Mouse (Mus musculus) myocyte (in vitro differentiated cells): ENCODE data around the gene Dmrtc2. TPM values are rescaled to one million over a fixed set of nuclear protein-coding genes. Genes with fewer than 3 reads are reported as not detected.

ENCODE experiments used
- H3K27me3 ChIP-seq: one replicate; pipeline ENCODE4 v1.6.1; 2011; ENCODE audit not compliant: control insufficient read depth, insufficient read depth, insufficient read length
- H3K36me3 ChIP-seq: one replicate; pipeline ENCODE4 v1.6.1; 2011; ENCODE audit not compliant: control insufficient read depth, insufficient read depth
- H3K4me2 ChIP-seq: one replicate; pipeline ENCODE4 v1.6.1; 2011; ENCODE audit warnings: low read depth, control low read depth
- H3K4me3 ChIP-seq: one replicate; pipeline ENCODE4 v1.5.1; 2011; ENCODE audit warnings: mild to moderate bottlenecking, control low read depth, moderate library complexity
- H3K79me2 ChIP-seq: one replicate; pipeline ENCODE4 v1.6.1; 2011; ENCODE audit not compliant: control insufficient read depth, insufficient read depth
- H3ac ChIP-seq: one replicate; pipeline ENCODE4 v1.6.1; 2011; ENCODE audit not compliant: control insufficient read depth, insufficient read length
- CEBPB ChIP-seq: IDR thresholded peaks from 2 replicates; pipeline ENCODE4 v1.6.1; 2011; ENCODE audit warnings: mild to moderate bottlenecking, moderate library complexity; ENCODE audit not compliant: poor library complexity, insufficient read depth, severe bottlenecking
- E2F4 ChIP-seq: IDR thresholded peaks from one replicate; pipeline ENCODE4 v1.6.1; 2011; ENCODE audit warnings: mild to moderate bottlenecking, control low read depth, moderate library complexity; ENCODE audit not compliant: insufficient read depth
- MAX ChIP-seq: IDR thresholded peaks from one replicate; pipeline ENCODE4 v1.6.1; 2011; ENCODE audit warnings: low read depth, mild to moderate bottlenecking, control low read depth
- MYOD1 ChIP-seq, 3 experiments: IDR thresholded peaks; one replicate each; pipeline ENCODE4 v1.6.1; 2011; ENCODE audit warnings: control low read depth in 2 of 3, low read depth in 2 of 3, mild to moderate bottlenecking in 2 of 3, moderate library complexity in 1 of 3; ENCODE audit not compliant: insufficient read length in 2 of 3, control insufficient read depth in 1 of 3
- MYOG ChIP-seq, 3 experiments: IDR thresholded peaks; one replicate each; pipeline ENCODE4 v1.6.1; 2011; ENCODE audit warnings: control low read depth in 2 of 3, low read depth in 2 of 3, mild to moderate bottlenecking in 2 of 3; ENCODE audit not compliant: insufficient read length in 2 of 3, control insufficient read depth in 1 of 3, insufficient read depth in 1 of 3
- POLR2A ChIP-seq: IDR thresholded peaks from one replicate; pipeline ENCODE4 v1.6.1; 2011; ENCODE audit warnings: low read depth, mild to moderate bottlenecking, control low read depth, moderate library complexity; ENCODE audit not compliant: insufficient read length
- POLR2AphosphoS2 ChIP-seq: IDR thresholded peaks from one replicate; pipeline ENCODE4 v1.6.1; 2011; ENCODE audit warnings: low read depth, control low read depth; ENCODE audit not compliant: insufficient read length
- REST ChIP-seq: IDR thresholded peaks from one replicate; pipeline ENCODE4 v1.6.1; 2011; ENCODE audit warnings: mild to moderate bottlenecking, control low read depth, moderate library complexity; ENCODE audit not compliant: insufficient read depth, insufficient read length
- SRF ChIP-seq: IDR thresholded peaks from one replicate; pipeline ENCODE4 v1.6.1; 2011; ENCODE audit warnings: low read depth; ENCODE audit not compliant: control insufficient read depth, insufficient read length
- TCF12 ChIP-seq: IDR thresholded peaks from one replicate; pipeline ENCODE4 v1.6.1; 2011; ENCODE audit warnings: mild to moderate bottlenecking, control low read depth; ENCODE audit not compliant: poor library complexity, insufficient read depth, severe bottlenecking
- TCF3 ChIP-seq: IDR thresholded peaks from one replicate; pipeline ENCODE4 v1.6.1; 2011; ENCODE audit warnings: low read depth, control low read depth; ENCODE audit not compliant: insufficient read length
- USF1 ChIP-seq: IDR thresholded peaks from one replicate; pipeline ENCODE4 v1.6.1; 2011; ENCODE audit warnings: low read depth, mild to moderate bottlenecking, control low read depth, moderate library complexity
- polyA plus RNA-seq: library from polyadenylated mRNA; unstranded; fragments of >200 nt; fragmentation: generic; extraction: Trizol; gene quantifications from one replicate; pipeline ENCODE4 v1.2.1, GENCODE M21; 2012; ENCODE audit warnings: missing spikeins

The Dmrtc2 gene
- polyA plus RNA-seq, 1 experiment = not detected

DNA sequence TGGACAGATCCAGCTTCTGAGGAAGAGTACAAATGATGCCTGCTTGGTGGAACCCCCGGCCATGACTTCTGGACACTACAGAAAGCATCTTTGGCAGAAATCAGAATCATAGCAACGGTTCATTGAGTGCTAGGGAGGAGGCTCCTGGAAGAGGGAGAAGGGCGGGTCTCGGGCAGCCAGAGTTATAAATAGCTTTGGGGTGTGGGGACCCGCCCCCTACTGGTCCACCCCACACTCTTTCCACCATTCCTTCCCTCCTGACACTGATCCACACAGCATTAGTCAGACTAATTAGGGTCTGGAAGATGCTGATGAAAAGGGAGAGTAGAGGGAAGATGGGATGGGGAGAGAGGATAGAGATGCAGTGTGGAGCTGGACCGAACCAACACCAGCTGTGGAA is 36.7 kb downstream of the Dmrtc2 start:
- Histone ChIP-seq H3K27me3 (no peaks in the 10 kb centered on the region), H3K36me3 (peaks cover 5% of the 10 kb centered on the region), H3K4me3 (no peak overlapping the region), H3K79me2 (peaks cover 18% of the 10 kb centered on the region), H3ac (no peak overlapping the region), H3K4me2 (peak overlapping the region; percentile 27)
- TF ChIP-seq USF1 = no peak
- TF ChIP-seq MAX = no peak
- TF ChIP-seq POLR2AphosphoS2 = no peak
- TF ChIP-seq TCF12 = no peak
- TF ChIP-seq E2F4 = no peak
- TF ChIP-seq CEBPB = no peak
- TF ChIP-seq MYOD1 (IDR thresholded peaks at IDR 0.05; ENCODE audit: control insufficient read depth in 1 of 3, insufficient read length in 2 of 3, low read depth in 2 of 3) = no peak
- no peak for TF ChIP-seq REST
- TF ChIP-seq MYOG (IDR thresholded peaks at IDR 0.05; ENCODE audit: control insufficient read depth in 1 of 3, insufficient read depth in 1 of 3, insufficient read length in 2 of 3, low read depth in 2 of 3) = no peak
- no peak for TF ChIP-seq SRF
- no peak for TF ChIP-seq POLR2A
- no peak for TF ChIP-seq TCF3

DNA sequence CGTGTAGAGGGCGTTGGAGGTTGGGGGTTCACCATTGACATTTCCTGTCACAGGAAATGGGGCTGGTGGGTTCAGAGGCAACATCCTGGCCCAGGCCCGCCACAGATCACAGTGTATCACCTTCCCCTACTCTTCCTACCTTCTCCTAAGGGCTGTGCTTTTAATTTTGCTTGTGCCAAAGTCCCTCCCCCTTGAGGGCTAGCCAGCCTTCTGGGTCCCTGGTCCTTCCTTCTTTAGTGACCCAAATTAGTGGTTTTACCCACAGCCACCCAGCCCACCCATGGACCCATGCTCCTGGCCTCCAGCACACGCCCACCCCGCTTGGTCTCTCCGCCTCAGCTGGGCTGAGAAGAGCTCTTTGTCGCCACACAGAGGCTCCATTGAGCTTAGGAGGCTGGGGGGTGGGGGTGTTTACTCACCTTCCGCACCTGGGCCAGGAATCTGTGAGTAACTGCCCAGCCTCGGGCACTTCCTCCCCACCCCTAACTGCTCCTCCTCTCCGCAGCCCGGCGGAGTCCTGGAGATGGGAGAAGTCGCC is 37.4 kb downstream of the Dmrtc2 start:
- Histone ChIP-seq H3K36me3 (peaks cover 5% of the 10 kb centered on the region), H3K79me2 (peaks cover 18% of the 10 kb centered on the region), H3ac (no peak overlapping the region), H3K4me3 (no peak overlapping the region), H3K27me3 (no peaks in the 10 kb centered on the region), H3K4me2 (no peak overlapping the region)
- TF ChIP-seq MYOD1 (IDR thresholded peaks at IDR 0.05; ENCODE audit: control insufficient read depth in 1 of 3, insufficient read length in 2 of 3, low read depth in 2 of 3) = no peak
- no peak for TF ChIP-seq POLR2AphosphoS2
- no peak for TF ChIP-seq E2F4
- no peak for TF ChIP-seq MAX
- no peak for TF ChIP-seq REST
- TF ChIP-seq MYOG (IDR thresholded peaks at IDR 0.05; ENCODE audit: control insufficient read depth in 1 of 3, insufficient read depth in 1 of 3, insufficient read length in 2 of 3, low read depth in 2 of 3) = no peak
- no peak for TF ChIP-seq TCF12
- TF ChIP-seq TCF3 = no peak
- no peak for TF ChIP-seq CEBPB
- no peak for TF ChIP-seq USF1
- TF ChIP-seq POLR2A = no peak
- no peak for TF ChIP-seq SRF

- no peak for TF ChIP-seq SRF
- no peak for TF ChIP-seq POLR2A
- TF ChIP-seq REST = no peak
- no peak for TF ChIP-seq MYOD1 (IDR thresholded peaks at IDR 0.05; ENCODE audit: control insufficient read depth in 1 of 3, insufficient read length in 2 of 3, low read depth in 2 of 3)
- no peak for TF ChIP-seq E2F4
- no peak for TF ChIP-seq TCF3
- no peak for TF ChIP-seq MAX
- TF ChIP-seq MYOG (IDR thresholded peaks at IDR 0.05; ENCODE audit: control insufficient read depth in 1 of 3, insufficient read depth in 1 of 3, insufficient read length in 2 of 3, low read depth in 2 of 3) = no peak
- peaks cover 10% of the 10 kb centered on the region for H3K36me3 ChIP-seq
These were observed 42.6 kb downstream of the Dmrtc2 start for GRCm38 (mm10) chr7:24912480-24912879.

GRCm38 (mm10) chr7:24918763-24919323 is 49.0 kb downstream of the Dmrtc2 start:
- Histone ChIP-seq H3ac (no peak overlapping the region), H3K27me3 (no peaks in the 10 kb centered on the region), H3K79me2 (no peaks in the 10 kb centered on the region), H3K4me3 (no peak overlapping the region), H3K4me2 (no peak overlapping the region), H3K36me3 (peaks cover 16% of the 10 kb centered on the region)
- no peak for TF ChIP-seq E2F4

More at GRCm38 (mm10) chr7:24912480-24912879, 42.6 kb downstream of the Dmrtc2 start:
- H3K4me2 ChIP-seq = no peak overlapping the region
- no peaks in the 10 kb centered on the region for H3K27me3 ChIP-seq
- no peaks in the 10 kb centered on the region for H3K79me2 ChIP-seq
- H3K4me3 ChIP-seq = no peak overlapping the region
- no peak overlapping the region for H3ac ChIP-seq

DNA sequence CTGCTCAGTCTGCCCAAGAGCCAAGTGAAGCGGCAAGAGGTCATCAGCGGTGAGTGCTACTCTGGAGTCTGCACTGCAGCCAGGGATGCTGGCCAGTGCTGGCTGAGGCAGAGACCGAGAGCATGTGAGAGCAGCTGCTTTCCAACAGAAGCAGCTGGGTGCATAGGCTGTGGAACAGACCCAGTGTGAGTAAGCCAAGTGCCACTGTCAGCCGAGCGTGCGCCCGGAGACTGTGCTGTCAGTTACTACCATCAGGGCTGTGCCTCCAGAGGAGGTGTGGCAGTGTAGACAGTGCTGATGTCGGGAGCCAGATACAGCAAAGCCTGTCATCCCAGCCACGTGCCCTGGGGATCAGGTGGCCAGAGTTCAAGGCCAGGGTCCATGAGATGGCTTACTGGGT is 49.9 kb downstream of the Dmrtc2 start:
- Histone ChIP-seq H3K4me3 (no peak overlapping the region), H3K36me3 (peaks cover 21% of the 10 kb centered on the region), H3K79me2 (no peaks in the 10 kb centered on the region), H3K4me2 (no peak overlapping the region), H3K27me3 (no peaks in the 10 kb centered on the region), H3ac (no peak overlapping the region)
- TF ChIP-seq E2F4 (no peak), MYOD1 (IDR thresholded peaks at IDR 0.05; ENCODE audit: control insufficient read depth in 1 of 3, insufficient read length in 2 of 3, low read depth in 2 of 3) (no peak), POLR2AphosphoS2 (no peak), SRF (no peak), CEBPB (no peak), TCF3 (no peak), MYOG (IDR thresholded peaks at IDR 0.05; ENCODE audit: control insufficient read depth in 1 of 3, insufficient read depth in 1 of 3, insufficient read length in 2 of 3, low read depth in 2 of 3) (peak in 1 of 3 experiments; percentile 26)

Other genes starting within 250 kb of the Dmrtc2 start
- gene Lypd3, start 233.5 kb upstream of the Dmrtc2 start, polyA plus RNA-seq = not detected
- not detected for gene Tex101, start 193.4 kb upstream of the Dmrtc2 start, polyA plus RNA-seq
- gene BC049730, start 160.8 kb upstream of the Dmrtc2 start, polyA plus RNA-seq = not detected
- gene Gm4763, start 143.1 kb upstream of the Dmrtc2 start, polyA plus RNA-seq = not detected
- not detected for gene Cd177, start 109.7 kb upstream of the Dmrtc2 start, polyA plus RNA-seq
- gene Ceacam10, start 92.9 kb upstream of the Dmrtc2 start, polyA plus RNA-seq = not detected
- gene Gm9844, start 7.8 kb upstream of the Dmrtc2 start, polyA plus RNA-seq = 79.9 TPM
- gene Lypd4, start 116 bp upstream of the Dmrtc2 start, polyA plus RNA-seq = not detected
- gene Rps19, start 14.3 kb downstream of the Dmrtc2 start, polyA plus RNA-seq = 1,912 TPM
- 0.12 TPM for gene Cd79a, start 27.3 kb downstream of the Dmrtc2 start, polyA plus RNA-seq
- 51.4 TPM for gene Arhgef1, start 32.9 kb downstream of the Dmrtc2 start, polyA plus RNA-seq
- not detected for gene Gm4881, start 74.4 kb downstream of the Dmrtc2 start, polyA plus RNA-seq
- gene Rabac1, start 102.7 kb downstream of the Dmrtc2 start, polyA plus RNA-seq = 309 TPM
- gene Atp1a3, start 135.9 kb downstream of the Dmrtc2 start, polyA plus RNA-seq = 6.6 TPM
- gene Grik5, start 202.3 kb downstream of the Dmrtc2 start, polyA plus RNA-seq = 14.7 TPM
- gene Zfp574, start 202.5 kb downstream of the Dmrtc2 start, polyA plus RNA-seq = 10.8 TPM